Mouse (Mus musculus) gastrocnemius, adult 2 months (tissue): Measurements from ENCODE around the gene Rassf6. TPM values are rescaled to one million over a fixed set of nuclear protein-coding genes. Genes with fewer than 3 reads are reported as not detected.
"Not testable (repeated sequence)": the region's sequence is repeated elsewhere in the genome, so short reads cannot be mapped to it uniquely, and the experiment has no call there.

Experiments used
- DNase-seq: peaks from one replicate; pipeline ENCODE4 v3.0.0; 2022
- H3K27ac ChIP-seq: fragments of 200-600 bp; 2 replicates; pipeline ENCODE4 v1.8.1; 2022; ENCODE audit warnings: mild to moderate bottlenecking
- H3K4me3 ChIP-seq: fragments of 200-600 bp; 2 replicates; pipeline ENCODE4 v1.8.1; 2022; ENCODE audit warnings: mild to moderate bottlenecking, moderate library complexity
- CTCF ChIP-seq: fragments of 200-600 bp; IDR thresholded peaks from 2 replicates; pipeline ENCODE4 v1.8.1; 2022; ENCODE audit warnings: antibody characterized with exemption, mild to moderate bottlenecking, moderate library complexity
- intact Hi-C: fragments of 180-260 bp; cut with DNase I; formaldehyde crosslinking; loops from one replicate; pipeline ENCODE4 v1.15.1; 2025
- total RNA-seq, 2 experiments: library from RNA; stranded (reverse); gene quantifications; 2 replicates each; pipeline ENCODE4 v1.2.3; 2021

Gene Rassf6
- total RNA-seq, 2 experiments from 2014 or later, result not detected

- intact Hi-C loops, result loop anchor here (5.0 kb wide), 1 partner anchor 48 kb away; no protein-coding TSS in a partner anchor
- TF ChIP-seq CTCF, result no peak
- no peak for DNase-seq
- Histone ChIP-seq H3K4me3 (no peak overlapping the region), H3K27ac (no peak overlapping the region)
Observed at GRCm38 (mm10) chr5:90650466-90651150, 10.2 kb upstream of the Rassf6 start.

GRCm38 (mm10) chr5:90647473-90647872 is 7.0 kb upstream of the Rassf6 start:
- intact Hi-C loops, result no loop called here
- Histone ChIP-seq H3K4me3 (no peak overlapping the region), H3K27ac (no peak overlapping the region)
- no peak for DNase-seq
- no peak for TF ChIP-seq CTCF

DNA sequence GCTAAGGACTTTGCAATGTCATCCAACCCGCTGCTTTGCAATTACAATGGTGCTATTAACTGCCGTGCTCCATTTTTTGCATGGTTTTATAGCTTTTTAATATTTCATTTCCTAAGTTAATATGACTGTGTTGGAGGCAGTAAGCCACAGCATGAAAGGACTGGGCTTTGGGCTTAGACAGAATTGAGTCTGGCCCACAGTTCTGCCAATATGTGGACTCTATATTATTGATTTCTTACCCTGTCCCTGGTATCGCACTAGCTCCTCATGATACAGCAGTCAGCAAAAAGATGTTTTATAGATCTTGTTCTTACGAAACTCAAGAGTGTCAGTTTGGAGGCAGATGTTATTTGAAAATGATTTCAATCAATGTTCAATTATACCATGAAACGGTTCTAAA is 5.9 kb upstream of the Rassf6 start:
- no peak for TF ChIP-seq CTCF
- Histone ChIP-seq H3K4me3 (no peak overlapping the region), H3K27ac (no peak overlapping the region)
- DNase-seq, result no peak
- intact Hi-C loops, result no loop called here

GRCm38 (mm10) chr5:90645579-90645978 is 5.1 kb upstream of the Rassf6 start:
- intact Hi-C loops, result no loop called here
- no peak overlapping the region for H3K4me3 ChIP-seq
- no peak overlapping the region for H3K27ac ChIP-seq
- no peak for TF ChIP-seq CTCF
- no peak for DNase-seq

DNA sequence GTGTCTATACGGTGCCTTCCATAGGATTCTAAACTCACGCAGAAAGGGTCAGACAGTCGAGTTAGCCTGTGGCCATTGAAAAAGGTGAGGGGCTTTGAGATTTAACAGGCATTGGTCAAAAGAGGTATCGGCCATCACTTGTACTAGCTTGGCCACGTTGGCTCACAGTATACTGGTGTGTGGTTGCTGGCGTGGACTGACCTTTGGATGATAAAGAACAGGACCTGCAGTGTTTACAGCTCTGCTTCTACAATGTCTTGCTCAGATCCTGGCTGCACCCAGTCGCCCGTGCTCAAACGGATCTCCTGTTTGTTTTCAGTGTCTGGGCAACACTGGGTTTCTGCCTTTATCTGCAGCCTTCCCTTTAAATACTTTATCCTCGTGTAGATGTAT is 757 bp upstream of the Rassf6 start:
- H3K27ac ChIP-seq, result no peak overlapping the region
- TF ChIP-seq CTCF, result no peak
- no peak overlapping the region for H3K4me3 ChIP-seq
- intact Hi-C loops, result no loop called here
- DNase-seq, result no peak

DNA sequence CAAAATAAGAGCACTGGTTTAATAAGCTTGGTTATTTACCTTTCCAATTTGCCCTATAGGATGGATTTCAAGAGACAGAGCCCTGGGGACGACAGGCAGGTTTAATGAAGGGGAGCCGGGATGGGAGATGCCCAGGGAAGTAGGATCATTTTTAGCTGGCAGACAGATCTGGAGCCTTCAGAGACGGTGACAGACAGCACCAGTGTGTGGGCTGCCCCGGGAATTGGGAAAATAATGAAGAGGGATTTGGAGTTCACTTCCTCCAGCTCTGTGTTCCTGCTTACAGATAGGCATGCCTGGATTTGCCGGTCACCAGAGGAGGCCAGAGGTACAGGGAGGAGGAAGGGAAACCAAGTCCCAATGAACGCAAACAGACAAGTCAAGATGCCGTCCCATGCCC is 5.6 kb downstream of the Rassf6 start:
- H3K4me3 ChIP-seq, result no peak overlapping the region
- intact Hi-C loops, result no loop called here
- DNase-seq, result no peak
- no peak for TF ChIP-seq CTCF
- H3K27ac ChIP-seq, result no peak overlapping the region

GRCm38 (mm10) chr5:90628530-90628929 is 11.9 kb downstream of the Rassf6 start:
- DNase-seq, result no peak
- no peak overlapping the region for H3K27ac ChIP-seq
- H3K4me3 ChIP-seq, result no peak overlapping the region
- intact Hi-C loops, result no loop called here
- no peak for TF ChIP-seq CTCF

- intact Hi-C loops, result no loop called here
Observed at GRCm38 (mm10) chr5:90628011-90628410, 12.4 kb downstream of the Rassf6 start.

DNA sequence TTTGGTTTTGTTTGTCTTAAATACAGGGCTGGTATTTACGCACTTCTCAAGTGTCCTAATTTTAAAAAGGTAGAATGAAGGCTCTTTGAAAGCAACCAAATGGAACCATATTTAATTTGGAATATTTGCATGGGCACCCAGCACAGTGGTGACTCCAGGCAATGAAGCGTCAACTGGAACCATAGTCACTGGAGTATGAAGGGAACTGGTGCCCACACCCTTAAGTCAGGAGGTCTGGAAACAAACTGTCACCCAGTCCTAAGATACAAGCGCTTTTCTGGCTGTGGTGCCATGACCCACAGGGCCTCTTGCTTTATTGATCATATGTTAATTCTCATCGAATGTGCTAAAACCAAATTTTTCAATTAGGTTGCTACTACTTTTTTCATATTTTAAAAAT is 13.0 kb downstream of the Rassf6 start:
- H3K27ac ChIP-seq, result no peak overlapping the region
- intact Hi-C loops, result no loop called here
- DNase-seq, result no peak
- TF ChIP-seq CTCF, result no peak
- no peak overlapping the region for H3K4me3 ChIP-seq

More at GRCm38 (mm10) chr5:90628011-90628410, 12.4 kb downstream of the Rassf6 start:
- DNase-seq, result no peak
- H3K27ac ChIP-seq, result no peak overlapping the region
- no peak overlapping the region for H3K4me3 ChIP-seq
- TF ChIP-seq CTCF, result no peak

GRCm38 (mm10) chr5:90624708-90625425 is 15.6 kb downstream of the Rassf6 start:
- intact Hi-C loops, result no loop called here
- no peak overlapping the region for H3K4me3 ChIP-seq
- no peak overlapping the region for H3K27ac ChIP-seq
- no peak for TF ChIP-seq CTCF
- no peak for DNase-seq

DNA sequence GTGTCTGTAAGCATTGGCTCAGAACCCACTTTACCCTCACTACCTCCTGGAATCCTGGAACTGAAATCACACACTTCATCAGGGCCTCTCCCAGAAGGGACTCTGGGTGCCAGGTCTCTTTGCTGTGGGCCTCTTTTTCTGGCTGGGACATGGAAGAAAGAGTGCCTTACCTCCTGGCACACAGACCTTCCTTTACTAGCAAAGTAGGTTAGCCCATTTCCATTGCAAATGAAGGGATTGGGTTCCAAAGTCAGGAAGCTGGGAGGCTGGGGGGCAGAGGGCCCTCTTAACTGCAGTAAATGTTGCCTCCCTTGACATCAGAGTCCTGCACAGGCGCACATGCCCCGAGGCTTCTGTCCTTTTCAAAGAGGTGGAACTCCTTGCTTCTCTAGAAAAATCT is 17.2 kb downstream of the Rassf6 start:
- TF ChIP-seq CTCF, result no peak
- Histone ChIP-seq H3K27ac (no peak overlapping the region), H3K4me3 (no peak overlapping the region)
- no peak for DNase-seq
- intact Hi-C loops, result no loop called here

DNA sequence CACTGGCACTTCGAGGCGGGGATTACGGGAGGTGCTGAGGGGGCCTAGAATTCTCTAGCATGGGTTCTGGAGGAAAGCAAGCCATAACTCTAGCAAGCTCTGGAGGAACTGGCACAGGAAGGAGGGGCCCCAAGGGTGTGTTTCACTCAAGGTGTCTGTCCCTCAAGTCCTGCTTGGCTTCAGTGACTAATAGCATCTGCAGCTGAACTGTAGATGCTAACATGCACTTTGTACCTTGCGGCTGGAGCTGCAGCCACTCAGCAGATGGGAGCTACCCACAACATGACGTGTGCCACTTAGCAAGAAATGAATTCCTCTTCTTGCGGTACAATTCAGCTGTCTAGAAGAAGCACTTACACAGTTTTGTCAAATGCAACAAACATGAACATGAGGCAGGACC is 18.7 kb downstream of the Rassf6 start:
- intact Hi-C loops, result no loop called here
- H3K27ac ChIP-seq, result no peak overlapping the region
- DNase-seq, result no peak
- no peak for TF ChIP-seq CTCF
- no peak overlapping the region for H3K4me3 ChIP-seq

DNA sequence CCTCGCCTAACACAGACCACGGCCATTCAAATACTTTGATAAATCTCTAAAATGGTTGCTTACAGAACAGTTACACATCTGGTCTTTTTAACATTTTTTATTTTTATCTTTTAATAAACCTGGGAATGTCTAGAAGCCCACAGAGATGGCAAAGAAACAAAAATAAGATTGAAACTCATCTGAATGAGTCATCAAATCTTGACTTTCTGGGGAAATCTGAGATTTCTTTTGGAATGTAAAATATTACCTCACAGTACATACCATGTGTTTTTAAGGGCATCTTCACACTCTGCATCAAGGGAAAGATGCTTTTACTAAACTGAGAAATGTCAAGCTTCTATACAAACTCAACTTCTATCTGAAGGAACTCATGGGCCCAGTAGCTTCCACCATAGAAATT is 19.1 kb downstream of the Rassf6 start:
- no peak for DNase-seq
- Histone ChIP-seq H3K27ac (no peak overlapping the region), H3K4me3 (no peak overlapping the region)
- intact Hi-C loops, result no loop called here
- no peak for TF ChIP-seq CTCF

GRCm38 (mm10) chr5:90617859-90618258 is 22.6 kb downstream of the Rassf6 start:
- no peak overlapping the region for H3K27ac ChIP-seq
- intact Hi-C loops, result no loop called here
- no peak for TF ChIP-seq CTCF
- no peak for DNase-seq
- no peak overlapping the region for H3K4me3 ChIP-seq

- DNase-seq, H3K4me3 ChIP-seq, intact Hi-C loops, H3K27ac ChIP-seq: not testable (repeated sequence)
Observed at GRCm38 (mm10) chr5:90612751-90613150, 27.7 kb downstream of the Rassf6 start.
